Mouse (Mus musculus): ENCODE results near the gene M1ap.

M1ap gene

GRCm38 (mm10) chr6:82934616-82935230 lies 12.0 kb upstream of the M1ap start:
- no peak for DNase-seq (ENCODE audit: low spot score in 2 of 2)

DNA sequence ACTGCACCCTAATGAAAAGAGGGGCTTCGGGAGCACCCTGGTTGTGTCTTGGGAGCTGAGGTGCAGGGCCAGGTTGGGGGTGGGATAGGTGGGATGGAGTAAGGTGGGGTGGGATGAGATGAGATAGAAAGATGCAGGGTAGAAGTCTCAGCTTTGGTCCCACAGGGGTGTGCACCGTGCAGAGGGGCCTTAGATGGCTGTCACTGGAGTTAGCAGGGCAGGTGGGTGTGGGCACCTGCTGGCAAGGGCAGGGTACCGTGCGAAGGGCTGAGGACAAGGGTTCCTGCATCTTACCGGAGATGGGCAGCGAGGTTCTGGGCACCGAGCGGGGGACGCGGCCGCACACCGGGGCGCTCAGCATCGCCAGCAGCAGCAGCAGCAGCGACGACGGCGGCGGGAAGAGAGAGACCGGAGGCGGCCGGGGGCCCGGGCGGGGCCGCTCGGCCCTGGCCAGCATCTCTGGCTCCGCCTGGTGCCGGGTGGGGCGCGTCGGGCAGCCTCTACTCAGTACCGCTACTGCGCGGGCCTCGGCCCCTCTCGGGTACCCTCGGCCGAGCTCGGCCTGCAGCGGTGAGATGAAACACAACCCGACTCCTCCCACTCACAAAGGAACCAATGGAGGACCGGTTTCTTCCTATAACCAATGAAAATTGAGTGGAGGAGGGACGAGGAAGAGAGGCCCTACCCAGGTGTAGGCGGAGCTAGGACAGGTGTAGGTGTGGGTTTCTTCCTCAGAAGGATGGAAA lies 7.4 kb upstream of the M1ap start, which contains the start of gene Sema4f:
TSS of gene Sema4f (minus strand) at position 603 of the 746 bp plus-strand sequence.
- DNase-seq (ENCODE audit: low spot score in 2 of 2), result peak; percentile 50 to 51

- no peak for DNase-seq (ENCODE audit: low spot score in 2 of 2)
These were observed 5.9 kb upstream of the M1ap start for GRCm38 (mm10) chr6:82940765-82941164.

- peak in 1 of 2 experiments; percentile 38 for DNase-seq (ENCODE audit: low spot score in 2 of 2)
These were observed 952 bp upstream of the M1ap start for GRCm38 (mm10) chr6:82945750-82946149.

- DNase-seq (ENCODE audit: low spot score in 2 of 2), result no peak
These were observed 10.0 kb downstream of the M1ap start for GRCm38 (mm10) chr6:82956553-82957251.

DNA sequence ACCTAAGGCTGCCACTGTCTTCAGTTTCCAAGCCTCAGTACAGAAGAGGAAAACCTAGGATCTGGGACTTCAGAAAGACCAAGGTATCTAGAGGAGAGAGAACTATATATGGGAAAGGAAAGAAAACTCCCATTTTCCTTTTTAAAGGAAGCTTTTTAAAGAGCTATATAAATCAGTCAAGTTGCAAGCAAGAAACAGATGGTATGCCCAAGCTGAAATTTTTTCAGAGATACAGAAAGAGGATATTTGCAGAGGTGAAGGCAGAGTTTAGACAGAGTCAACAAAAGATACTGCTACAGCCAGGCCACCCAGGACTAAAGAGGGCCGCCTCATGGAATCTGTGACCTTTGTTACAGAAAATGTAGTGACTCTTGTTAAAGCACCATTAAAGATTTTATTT lies 15.0 kb downstream of the M1ap start:
- no peak for DNase-seq (ENCODE audit: low spot score in 2 of 2)

GRCm38 (mm10) chr6:82969249-82970084 lies 22.8 kb downstream of the M1ap start:
- DNase-seq (ENCODE audit: low spot score in 2 of 2), result no peak

DNA sequence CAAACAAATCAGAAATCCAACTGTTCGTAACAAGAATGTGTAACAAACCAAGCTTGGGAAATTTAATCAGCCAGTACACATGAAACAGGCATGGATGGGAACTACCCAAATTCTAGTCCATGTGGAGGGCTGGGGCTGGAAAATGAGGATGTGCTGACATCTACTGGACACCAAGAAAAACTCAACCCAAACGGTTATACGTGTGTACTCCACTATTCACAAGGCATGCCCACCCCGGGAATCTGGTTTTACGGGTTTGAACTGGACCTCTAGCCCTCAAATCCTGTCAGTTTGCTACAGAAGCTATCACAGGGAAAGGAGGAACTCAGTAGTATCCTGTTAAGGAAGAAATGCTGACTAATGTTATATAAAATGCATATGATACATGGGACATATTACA lies 24.3 kb downstream of the M1ap start:
- DNase-seq (ENCODE audit: low spot score in 2 of 2), result peak; percentile 19 to 50

GRCm38 (mm10) chr6:82987411-82987971 lies 40.8 kb downstream of the M1ap start:
- DNase-seq (ENCODE audit: low spot score in 2 of 2), result no peak

GRCm38 (mm10) chr6:82993696-82994095 lies 47.0 kb downstream of the M1ap start:
- no peak for DNase-seq (ENCODE audit: low spot score in 2 of 2)

GRCm38 (mm10) chr6:82994372-82994771 lies 47.7 kb downstream of the M1ap start:
- no peak for DNase-seq (ENCODE audit: low spot score in 2 of 2)

- DNase-seq (ENCODE audit: low spot score in 2 of 2), result peak; percentile 79 to 89
These were observed 50.1 kb downstream of the M1ap start for GRCm38 (mm10) chr6:82996740-82997315.

GRCm38 (mm10) chr6:82997511-82998102 lies 50.9 kb downstream of the M1ap start:
- DNase-seq (ENCODE audit: low spot score in 2 of 2), result no peak

DNA sequence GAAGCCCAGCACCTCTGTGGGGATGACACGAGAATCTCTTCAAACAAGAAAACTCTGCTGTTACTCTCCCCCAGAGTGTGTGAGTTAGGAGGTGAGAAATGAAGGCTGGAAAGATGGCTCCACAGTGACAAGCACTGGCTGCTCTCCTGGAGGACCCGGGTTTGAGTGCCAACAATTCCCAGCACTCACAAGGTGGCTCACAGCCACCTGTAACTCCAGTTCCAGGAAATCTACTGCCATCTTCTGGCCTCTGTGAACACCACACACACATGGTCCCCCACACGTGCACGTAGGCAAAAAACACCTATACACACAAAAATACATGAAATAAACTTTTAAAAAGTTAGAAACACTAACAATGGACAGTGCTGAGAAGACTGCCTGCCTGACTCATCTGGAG lies 51.6 kb downstream of the M1ap start:
- DNase-seq (ENCODE audit: low spot score in 2 of 2), result peak in 1 of 2 experiments; percentile 15

- DNase-seq (ENCODE audit: low spot score in 2 of 2), result no peak
These were observed 53.3 kb downstream of the M1ap start for GRCm38 (mm10) chr6:82999986-83000385.

DNA sequence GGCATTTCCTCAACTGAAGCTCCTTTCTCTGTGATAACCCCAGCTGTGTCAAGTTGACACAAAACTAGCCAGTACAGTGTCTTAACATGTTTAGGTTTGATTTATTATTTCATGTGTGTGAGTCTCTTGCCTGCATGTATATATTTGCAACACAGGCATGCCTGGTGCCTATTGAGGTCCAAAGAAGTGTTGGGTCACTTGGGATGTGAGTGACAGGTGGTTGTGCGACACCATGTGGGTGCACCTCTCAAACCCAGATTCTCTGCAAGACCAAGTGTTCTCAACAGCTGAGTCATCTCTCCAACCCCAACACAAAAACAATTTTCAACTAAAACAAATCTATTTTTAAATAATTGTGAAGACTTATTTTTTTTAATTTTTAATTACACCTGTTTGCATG lies 56.4 kb downstream of the M1ap start:
- no peak for DNase-seq (ENCODE audit: low spot score in 2 of 2)

DNA sequence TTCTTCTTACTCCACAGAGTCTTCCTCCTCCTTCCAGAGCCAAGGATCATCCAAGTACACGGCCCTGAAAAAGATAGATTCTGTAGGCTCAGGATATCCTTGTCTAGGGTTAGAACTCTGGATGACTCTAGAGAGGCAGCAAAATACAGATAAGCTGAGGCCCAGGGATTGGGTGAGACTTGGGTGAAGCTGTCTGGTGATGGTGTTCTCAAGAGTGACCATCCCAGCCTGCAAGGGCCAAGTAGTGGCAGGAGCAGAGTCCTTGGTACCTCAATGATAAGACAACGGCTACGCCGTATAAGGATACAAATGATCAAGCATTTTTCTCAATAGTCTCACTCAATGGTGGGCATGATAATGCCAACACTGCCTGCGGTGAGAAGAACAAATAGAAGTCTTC lies 57.1 kb downstream of the M1ap start:
- DNase-seq (ENCODE audit: low spot score in 2 of 2), result no peak

GRCm38 (mm10) chr6:83004309-83004708 lies 57.6 kb downstream of the M1ap start:
- DNase-seq (ENCODE audit: low spot score in 2 of 2), result no peak

GRCm38 (mm10) chr6:83004872-83005271 lies 58.2 kb downstream of the M1ap start:
- no peak for DNase-seq (ENCODE audit: low spot score in 2 of 2)

DNA sequence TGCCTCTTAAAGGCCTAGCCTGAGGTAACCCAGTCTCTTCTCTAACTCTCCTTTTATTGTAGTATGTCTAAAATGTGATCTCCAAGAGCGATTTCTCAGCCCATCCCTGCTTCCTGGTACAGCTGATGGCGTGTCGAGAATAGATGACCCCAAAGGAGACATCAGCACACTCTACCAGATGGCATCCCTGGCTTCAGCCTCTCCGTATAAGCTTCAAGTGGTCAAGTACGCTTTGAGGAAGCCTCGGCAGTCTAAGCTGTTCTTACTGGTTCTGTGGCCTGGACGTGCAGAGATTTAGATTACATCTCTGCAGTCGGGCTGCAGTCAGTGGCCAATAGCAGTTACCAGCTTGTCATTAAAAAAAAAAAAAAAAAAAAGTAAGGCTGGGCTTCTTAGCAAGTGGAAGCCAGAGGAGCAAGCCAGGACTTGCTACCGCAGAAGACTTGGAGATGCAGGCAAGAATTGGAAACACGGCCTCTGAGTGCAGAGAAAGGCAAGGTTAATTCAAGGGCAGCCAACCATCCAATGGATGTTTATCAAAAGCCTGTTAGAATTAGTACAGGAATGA lies 58.8 kb downstream of the M1ap start:
- DNase-seq (ENCODE audit: low spot score in 2 of 2), result no peak
